Mouse (Mus musculus) midbrain, postnatal 0 days (tissue): ENCODE measurements around the gene Lamtor1. TPM values are rescaled to one million over a fixed set of nuclear protein-coding genes. Genes with fewer than 3 reads are reported as not detected.
"Not testable (repeated sequence)": the region's sequence is repeated elsewhere in the genome, so short reads cannot be mapped to it uniquely, and the experiment has no call there.

ENCODE experiments used
- ATAC-seq: fragments of 200-750 bp; cut with Nextera tagmentation; 2 replicates; pipeline ENCODE4 v1.8.0; 2017; ENCODE audit warnings: moderate number of reproducible peaks, mild to moderate bottlenecking, moderate TSS enrichment, moderate library complexity; ENCODE audit not compliant: low FRiP score
- DNase-seq: peaks from one replicate; pipeline ENCODE4 v3.0.0-alpha.2; 2015; ENCODE audit warnings: low spot score
- H3K27ac ChIP-seq: fragments of 300-500 bp; sonication (generic); 2 replicates; pipeline ENCODE4 v1.5.1; 2014; ENCODE audit warnings: low read depth, mild to moderate bottlenecking, low read length, mixed read lengths
- H3K27me3 ChIP-seq: fragments of 300-500 bp; sonication (generic); 2 replicates; pipeline ENCODE4 v1.6.1; 2014; ENCODE audit warnings: low read length, control low read depth, mixed read lengths; ENCODE audit not compliant: insufficient read depth
- H3K36me3 ChIP-seq: fragments of 300-500 bp; sonication (generic); 2 replicates; pipeline ENCODE4 v1.6.1; 2014; ENCODE audit warnings: low read length, control low read depth, mixed read lengths; ENCODE audit not compliant: insufficient read depth
- H3K4me1 ChIP-seq: fragments of 300-500 bp; sonication (generic); 2 replicates; pipeline ENCODE4 v1.6.1; 2014; ENCODE audit warnings: mild to moderate bottlenecking, control low read depth, antibody characterized with exemption, low read length, mixed read lengths; ENCODE audit not compliant: insufficient read depth
- H3K4me2 ChIP-seq: fragments of 300-500 bp; sonication (generic); 2 replicates; pipeline ENCODE4 v1.6.1; 2014; ENCODE audit warnings: low read depth, mild to moderate bottlenecking, low read length, mixed read lengths; ENCODE audit not compliant: poor library complexity, severe bottlenecking
- H3K4me3 ChIP-seq: fragments of 300-500 bp; sonication (generic); 2 replicates; pipeline ENCODE4 v1.5.1; 2014; ENCODE audit warnings: low read depth, mild to moderate bottlenecking, low read length, moderate library complexity
- H3K9ac ChIP-seq: fragments of 300-500 bp; sonication (generic); replicated peaks from 2 replicates; pipeline ENCODE4 v1.6.1; 2014; ENCODE audit warnings: mild to moderate bottlenecking, low read length, moderate library complexity, mixed read lengths; ENCODE audit not compliant: poor library complexity, severe bottlenecking
- H3K9me3 ChIP-seq: fragments of 300-500 bp; sonication (generic); 2 replicates; pipeline ENCODE4 v1.6.1; 2016; ENCODE audit warnings: low read length, control low read depth
- CTCF ChIP-seq: IDR thresholded peaks from 2 replicates; pipeline ENCODE4 v1.5.1; 2016; ENCODE audit warnings: antibody characterized with exemption, mild to moderate bottlenecking
- WGBS: fragments of 180-500 bp; shearing (Covaris S2); extraction: QIAGEN DNeasy Blood & Tissue Kit; methylation state at CpG from one replicate; pipeline ENCODE4 v1.1.7; 2014; 5-methylcytosine and 5-hydroxymethylcytosine counted together
- polyA plus RNA-seq: library from polyadenylated mRNA; unstranded; fragments of >200 nt; fragmentation: Nextera tagmentation; extraction: Ambion mirVana; gene quantifications from 2 replicates; pipeline ENCODE4 v1.2.1, GENCODE M21; 2015
- total RNA-seq: library from RNA; depleted of rRNA; stranded (reverse); fragments of >200 nt; gene quantifications from 2 replicates; pipeline ENCODE4 v1.2.3, GENCODE M21; 2014

Lamtor1 gene
- total and polyA plus RNA-seq, 2 experiments from 2014 or later = 127 to 159 TPM

DNA sequence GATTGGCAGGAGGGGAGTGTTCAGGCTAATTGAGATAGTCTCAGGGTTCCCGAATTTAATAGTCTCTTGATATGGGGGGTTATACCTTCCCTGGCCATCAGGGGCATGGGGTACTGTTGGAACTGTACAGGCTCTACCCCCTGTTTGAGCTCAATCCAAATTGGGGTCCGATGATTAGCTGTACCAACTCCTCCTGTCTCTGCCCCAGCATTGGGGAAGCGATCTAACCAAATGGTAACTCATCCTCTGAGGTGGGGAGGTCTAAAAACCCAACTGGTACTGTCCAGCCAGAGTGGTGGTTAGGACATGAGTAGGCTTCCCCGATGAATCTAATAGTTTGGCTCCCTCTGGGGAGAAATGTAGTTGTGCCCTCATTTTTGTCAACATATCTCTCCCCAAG lies 31.3 kb downstream of the Lamtor1 start:
- Histone ChIP-seq H3K36me3 (0 out of 2 replicates have a peak, but pooled peaks cover 2% of the 10 kb centered on the region), H3K27ac (no peak overlapping the region), H3K4me2 (no peak overlapping the region), H3K9ac (no peak overlapping the region), H3K27me3 (no peaks in the 10 kb centered on the region), H3K9me3 (no peaks in the 10 kb centered on the region), H3K4me1 (peaks cover 3% of the 10 kb centered on the region; the same call in 1 of the 2 replicates), H3K4me3 (no peak overlapping the region)
- no peak for TF ChIP-seq CTCF
- DNase-seq (no peak), ATAC-seq (no peak)
- 93% methylated on average over 4 of the region's 4 CpGs for WGBS

DNA sequence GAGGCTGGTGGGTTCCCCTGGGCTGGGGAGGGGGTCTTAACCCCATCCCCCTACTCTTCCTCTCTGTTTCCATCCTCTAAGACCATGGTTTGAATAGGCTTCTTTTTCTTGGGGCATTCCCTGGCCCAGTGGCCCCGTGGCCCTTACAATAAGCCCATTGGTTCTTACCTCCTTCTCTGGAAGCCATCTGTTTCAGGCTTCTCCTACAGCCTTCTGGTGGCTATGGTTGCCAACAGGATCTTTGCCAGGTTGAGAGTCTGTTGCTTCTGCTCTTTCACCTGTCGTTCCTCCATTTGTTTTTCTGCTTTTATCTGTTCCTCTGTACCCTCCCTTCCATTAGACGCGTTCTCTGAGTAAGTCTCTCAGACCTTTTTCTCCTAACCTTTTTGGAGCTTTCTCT lies 31.9 kb downstream of the Lamtor1 start:
- no peak overlapping the region for H3K9ac ChIP-seq
- H3K4me3 ChIP-seq = no peak overlapping the region
- no peak overlapping the region for H3K27ac ChIP-seq
- H3K4me2 ChIP-seq = no peak overlapping the region
- ATAC-seq (no peak), DNase-seq (no peak)
- H3K9me3 ChIP-seq = no peaks in the 10 kb centered on the region
- WGBS = 94% methylated on average over 4 of the region's 4 CpGs
- 0 out of 2 replicates have a peak, but pooled peaks cover 2% of the 10 kb centered on the region for H3K36me3 ChIP-seq
- no peak for TF ChIP-seq CTCF
- peaks cover under 1% of the 10 kb centered on the region; the same call in 1 of the 2 replicates for H3K4me1 ChIP-seq
- no peaks in the 10 kb centered on the region for H3K27me3 ChIP-seq

DNA sequence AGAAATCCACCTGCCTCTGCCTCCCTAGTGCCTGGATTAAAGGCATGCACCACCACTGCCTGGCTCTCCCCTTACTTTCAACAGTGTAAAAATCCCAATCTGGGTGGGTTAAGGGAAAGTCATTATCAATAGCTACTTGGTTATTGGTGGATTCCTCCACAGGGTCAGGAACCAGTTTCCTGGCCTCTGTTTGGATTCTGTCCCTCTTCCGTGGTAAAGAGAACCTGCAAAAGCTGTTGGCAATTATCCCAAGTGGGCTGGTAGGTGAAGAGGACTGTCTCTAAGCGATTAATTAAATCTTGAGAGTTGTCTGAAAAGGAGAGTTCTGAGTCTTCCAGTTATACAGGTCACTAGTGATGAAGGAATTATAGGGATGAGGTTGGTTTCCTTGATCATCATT lies 32.6 kb downstream of the Lamtor1 start:
- Histone ChIP-seq H3K4me3 (no peak overlapping the region), H3K27me3 (no peaks in the 10 kb centered on the region), H3K27ac (no peak overlapping the region), H3K9me3 (no peaks in the 10 kb centered on the region), H3K4me2 (no peak overlapping the region), H3K9ac (no peak overlapping the region), H3K36me3 (0 out of 2 replicates have a peak, but pooled peaks cover 2% of the 10 kb centered on the region), H3K4me1 (no peaks in the 10 kb centered on the region; the same call in 1 of the 2 replicates)
- 95% methylated on average over 2 of the region's 2 CpGs for WGBS
- DNase-seq = no peak
- TF ChIP-seq CTCF = no peak
- no peak for ATAC-seq

DNA sequence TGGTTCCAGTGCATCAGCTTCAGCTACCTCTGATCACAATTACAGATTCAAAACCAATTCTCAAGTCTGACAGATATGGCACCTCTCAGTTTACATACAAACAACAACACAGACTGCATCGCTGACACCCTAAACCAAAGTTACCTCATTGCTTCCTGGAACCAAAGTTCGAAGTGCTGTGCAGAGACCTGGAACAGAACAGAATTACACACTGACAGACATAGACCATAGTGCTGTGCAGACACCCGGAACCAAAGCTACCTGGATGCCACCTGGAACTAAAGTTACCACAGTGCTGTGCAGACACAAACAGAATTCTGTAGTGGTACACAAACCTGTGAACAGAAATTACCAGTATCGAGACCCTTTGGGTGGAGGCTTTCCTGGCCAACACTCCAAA lies 34.1 kb downstream of the Lamtor1 start:
- H3K36me3 ChIP-seq = 0 out of 2 replicates have a peak, but pooled peaks cover 2% of the 10 kb centered on the region
- no peaks in the 10 kb centered on the region for H3K27me3 ChIP-seq
- no peak overlapping the region for H3K4me2 ChIP-seq
- DNase-seq = no peak
- H3K4me3 ChIP-seq = no peak overlapping the region
- no peak overlapping the region for H3K27ac ChIP-seq
- no peaks in the 10 kb centered on the region; the same call in 1 of the 2 replicates for H3K4me1 ChIP-seq
- WGBS = 93% methylated on average over 4 of the region's 4 CpGs
- H3K9ac ChIP-seq = no peak overlapping the region
- ATAC-seq = no peak
- no peaks in the 10 kb centered on the region for H3K9me3 ChIP-seq
- TF ChIP-seq CTCF = no peak

DNA sequence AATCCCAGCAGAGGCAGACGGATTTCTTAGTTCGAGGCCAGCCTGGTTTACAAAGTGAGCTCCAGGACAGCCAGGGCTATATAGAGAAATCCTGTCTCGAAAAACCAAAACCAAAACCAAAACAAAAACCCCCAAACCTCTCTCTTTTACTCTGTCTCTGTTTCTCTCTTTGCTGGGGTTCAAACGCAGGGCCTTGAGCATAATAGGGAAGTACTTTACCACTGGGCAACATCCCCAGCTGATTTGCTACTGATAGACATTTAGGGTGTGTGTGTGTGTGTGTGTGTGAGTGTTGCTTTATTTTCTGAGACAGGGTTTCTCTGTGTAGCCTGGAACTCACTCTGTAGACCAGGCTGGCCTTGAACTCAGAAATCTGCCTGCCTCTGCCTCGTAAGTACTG lies 43.3 kb downstream of the Lamtor1 start:
- WGBS = 91% methylated on average over 5 of the region's 5 CpGs
- H3K9ac ChIP-seq, H3K4me2 ChIP-seq, H3K9me3 ChIP-seq, ATAC-seq, DNase-seq, H3K4me1 ChIP-seq, H3K27me3 ChIP-seq, H3K4me3 ChIP-seq, H3K27ac ChIP-seq, H3K36me3 ChIP-seq: not testable (repeated sequence)

DNA sequence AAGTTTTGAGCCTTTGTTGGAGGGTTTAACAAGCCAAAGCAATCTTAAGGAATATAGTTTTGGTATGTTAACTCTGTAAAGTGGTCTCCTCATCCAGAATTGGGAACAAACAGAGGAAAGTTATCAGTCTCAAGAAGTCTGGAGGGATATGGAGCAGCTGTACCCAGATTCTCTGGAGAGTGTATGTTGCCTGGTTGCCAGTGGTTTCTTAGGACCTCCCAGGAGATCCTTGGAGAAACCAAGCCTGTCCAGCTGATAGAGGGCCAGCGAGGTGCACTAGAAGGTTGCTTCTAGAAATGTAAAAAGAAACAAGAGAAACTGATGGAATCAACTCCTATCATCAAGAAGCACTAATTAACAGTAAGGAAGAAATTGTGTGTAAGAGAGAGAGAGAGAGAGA lies 45.9 kb downstream of the Lamtor1 start:
- ATAC-seq = no peak
- TF ChIP-seq CTCF = no peak
- no peaks in the 10 kb centered on the region for H3K9me3 ChIP-seq

More for the DNA sequence above, 45.9 kb downstream of the Lamtor1 start:
- no peaks in the 10 kb centered on the region for H3K27me3 ChIP-seq
- no peaks in the 10 kb centered on the region for H3K36me3 ChIP-seq
- no peak overlapping the region for H3K27ac ChIP-seq
- no peaks in the 10 kb centered on the region for H3K4me1 ChIP-seq
- DNase-seq = no peak
- no peak overlapping the region for H3K9ac ChIP-seq
- H3K4me3 ChIP-seq = no peak overlapping the region
- 97% methylated on average over 1 of the region's 1 CpGs for WGBS
- H3K4me2 ChIP-seq = no peak overlapping the region
